Mouse (Mus musculus) Patski (cell line): ENCODE measurements around the gene Pnmt. TPM values are rescaled to one million over a fixed set of nuclear protein-coding genes. Genes with fewer than 3 reads are reported as not detected.

Experiments used
- ATAC-seq: fragments of 100-300 bp; one replicate; pipeline ENCODE4 v1.8.0; 2021
- CTCF ChIA-PET: fragments of 350-600 bp; sonication (Branson Sonifier 250); formaldehyde crosslinking; loops from one replicate; lab custom pipeline; 2022; ENCODE audit warnings: inconsistent platforms; lab: Charles Lee
- POLR2A ChIA-PET: fragments of 350-600 bp; sonication (Branson Sonifier 250); formaldehyde crosslinking; loops from one replicate; lab custom pipeline; 2022; ENCODE audit warnings: antibody characterized with exemption, inconsistent platforms; lab: Charles Lee
- DNase-seq: peaks from one replicate; pipeline ENCODE4 v3.0.0-alpha.2; 2011; ENCODE audit warnings: low read depth, low spot score
- H3K27me3 ChIP-seq: fragments of 371-371 bp; one replicate; pipeline ENCODE4 v1.5.1; 2021
- CTCF ChIP-seq: fragments of 100-300 bp; IDR thresholded peaks from one replicate; pipeline ENCODE4 v1.5.1; 2021
- in situ Hi-C: fragments of 300-500 bp; cut with MboI; formaldehyde crosslinking; loops from 3 replicates; pipeline ENCODE4 v1.11.1; 2018; ENCODE audit warnings: low pct_unique_long_range_greater_than_20kb, mixed read lengths
- polyA plus RNA-seq: library from polyadenylated mRNA; unstranded; gene quantifications from one replicate; pipeline ENCODE4 v1.2.3, GENCODE M21; 2021

Pnmt gene
- polyA plus RNA-seq, 1 experiment from 2014 or later: not detected

DNA sequence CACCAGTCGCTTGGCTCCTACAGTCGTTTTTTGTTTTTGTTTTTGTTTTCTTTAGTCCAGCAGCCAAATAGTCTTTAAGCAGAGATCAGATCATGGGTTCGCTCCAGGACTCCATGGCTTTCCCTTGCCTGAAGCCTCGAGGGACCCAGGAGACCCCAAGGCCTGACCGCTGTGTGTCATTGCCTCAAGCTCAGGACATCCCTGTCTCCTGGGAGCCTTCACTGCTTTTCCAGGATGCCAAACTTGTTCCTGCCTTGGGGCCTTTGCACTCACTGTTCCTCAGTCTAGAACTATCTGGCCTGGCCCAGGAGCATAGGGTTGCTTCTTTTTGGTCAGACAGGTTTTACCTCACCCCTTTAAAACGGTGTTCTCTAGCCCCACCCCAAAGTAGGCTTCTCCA lies 20.4 kb downstream of the Pnmt start:
- in situ Hi-C loops: no loop called here
- ChIA-PET POLR2A (no interaction called here), CTCF (interaction anchor here (1.0 kb wide), 1 partner anchor 32 kb away, joined by 3 read pairs; the partner anchor contains the start of gene Mien1)
- TF ChIP-seq CTCF: no peak
- ATAC-seq (no peak), DNase-seq (no peak)
- H3K27me3 ChIP-seq: no peaks in the 10 kb centered on the region

DNA sequence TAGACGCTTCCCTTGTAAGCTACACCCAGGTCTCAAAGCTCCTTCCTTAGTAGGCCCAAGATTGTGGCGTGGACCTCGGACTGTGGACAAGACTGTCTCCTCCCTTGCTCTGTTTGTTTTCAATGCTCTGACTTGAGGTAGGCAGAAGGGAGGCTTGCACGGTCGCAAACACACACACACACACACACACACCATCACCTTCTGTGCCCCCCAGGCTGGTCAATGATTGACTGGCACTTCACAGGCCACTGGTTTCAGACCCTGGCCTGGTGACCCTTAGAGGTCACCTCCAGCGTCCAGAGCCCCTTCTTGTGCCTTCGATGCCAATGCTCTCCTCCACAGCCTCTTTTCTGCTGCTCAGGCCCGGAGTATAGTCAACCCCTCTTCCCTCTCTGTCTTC lies 22.6 kb downstream of the Pnmt start:
- no peak for TF ChIP-seq CTCF
- in situ Hi-C loops: no loop called here
- ATAC-seq: no peak
- ChIA-PET POLR2A (no interaction called here), CTCF (no interaction called here)
- no peak for DNase-seq
- H3K27me3 ChIP-seq: no peaks in the 10 kb centered on the region

DNA sequence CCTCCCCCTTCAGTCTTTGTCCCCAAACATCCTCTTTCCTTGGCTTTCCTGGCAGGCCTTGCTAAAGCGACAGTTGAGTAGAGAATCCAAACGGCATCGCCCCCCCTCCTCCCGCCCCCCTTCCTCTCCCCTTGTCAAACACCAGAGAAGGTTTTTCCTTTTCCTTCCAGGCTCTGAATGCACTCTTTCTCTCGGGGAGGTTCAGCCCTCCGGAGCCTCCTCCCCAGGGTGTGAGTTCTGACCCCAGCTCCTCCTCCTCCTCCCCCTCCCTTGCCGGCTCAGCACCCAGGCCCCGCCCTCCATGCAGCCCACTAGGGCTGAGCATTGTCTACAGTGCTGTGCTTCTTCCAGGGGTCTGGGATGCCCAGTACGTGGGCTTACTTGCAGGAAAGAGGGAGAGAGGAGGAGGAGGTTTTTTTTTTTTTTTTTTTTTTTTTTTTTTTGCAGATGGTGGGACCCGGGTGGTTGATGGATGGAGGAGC lies 23.1 kb downstream of the Pnmt start:
- POLR2A ChIA-PET: no interaction called here
- no peak for ATAC-seq
- in situ Hi-C loops: no loop called here
- CTCF ChIA-PET: no interaction called here
- no peak for DNase-seq
- TF ChIP-seq CTCF: no peak
- no peaks in the 10 kb centered on the region for H3K27me3 ChIP-seq

DNA sequence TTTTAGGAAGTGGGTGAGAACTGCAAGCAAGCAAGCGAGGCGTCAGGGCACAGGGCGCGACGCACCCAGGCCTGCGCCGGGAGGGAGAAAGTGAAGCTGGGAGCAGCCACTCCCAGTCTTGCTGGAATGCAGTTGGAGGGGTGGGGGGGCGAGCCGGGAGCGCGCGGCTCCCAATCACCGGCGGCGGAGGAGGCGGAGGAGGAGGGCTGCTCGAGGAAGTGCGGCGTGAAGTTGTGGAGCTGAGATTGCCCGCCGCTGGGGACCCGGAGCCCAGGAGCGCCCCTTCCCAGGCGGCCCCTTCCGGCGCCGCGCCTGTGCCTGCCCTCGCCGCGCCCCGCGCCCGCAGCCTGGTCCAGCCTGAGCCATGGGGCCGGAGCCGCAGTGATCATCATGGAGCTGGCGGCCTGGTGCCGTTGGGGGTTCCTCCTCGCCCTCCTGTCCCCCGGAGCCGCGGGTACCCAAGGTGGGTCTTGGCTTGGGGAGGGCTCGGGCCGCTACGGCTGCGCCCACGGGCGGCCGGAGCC lies 26.1 kb downstream of the Pnmt start, which contains the start of gene Erbb2:
Erbb2 (plus strand) TSS at position 198 of the 524 bp plus-strand sequence.
- ChIA-PET CTCF (interaction anchor here (0.8 to 1.7 kb wide), 3 partner anchors 27 to 70 kb away, joined by 3 to 6 read pairs (median 4); partner anchors contain the start of gene Mien1), POLR2A (interaction anchor here (0.6 to 3.3 kb wide), 8 partner anchors 8 to 184 kb away, joined by 3 to 17 read pairs (median 4); partner anchors contain the start of genes Mien1 and Pgap3)
- in situ Hi-C loops: no loop called here
- H3K27me3 ChIP-seq: no peaks in the 10 kb centered on the region
- DNase-seq (no peak), ATAC-seq (peak; percentile 71)
- TF ChIP-seq CTCF: no peak

DNA sequence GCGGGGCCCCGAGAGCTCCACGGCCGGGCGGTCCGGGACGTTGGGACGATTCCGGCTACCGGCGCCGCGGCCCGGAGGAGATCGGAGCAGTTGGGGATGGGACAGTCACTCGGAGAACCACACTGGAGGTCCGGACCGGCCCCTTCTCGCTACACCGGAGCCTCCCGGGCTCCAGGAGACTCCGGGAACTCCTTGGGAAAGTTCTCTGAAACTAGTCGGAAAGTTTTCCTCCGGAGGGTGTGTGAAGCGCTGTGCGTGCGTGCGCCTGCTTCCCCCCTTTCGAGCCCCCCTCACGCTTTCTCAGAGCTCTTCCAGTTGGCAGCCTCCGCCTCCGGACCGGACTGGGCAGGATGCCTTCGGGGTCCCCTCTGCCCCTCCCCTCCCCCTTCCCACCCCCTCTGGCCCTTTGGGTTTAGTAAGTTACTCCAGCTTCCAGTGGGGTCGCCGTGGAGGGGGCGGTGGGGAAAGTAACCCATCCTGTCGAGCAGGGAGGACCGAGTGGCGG lies 26.6 kb downstream of the Pnmt start:
- no peaks in the 10 kb centered on the region for H3K27me3 ChIP-seq
- POLR2A ChIA-PET: interaction anchor here (0.6 to 3.3 kb wide), 8 partner anchors 8 to 185 kb away, joined by 3 to 17 read pairs (median 4); partner anchors contain the start of genes Mien1 and Pgap3
- in situ Hi-C loops: no loop called here
- no peak for DNase-seq
- ATAC-seq: peak; percentile 13
- CTCF ChIA-PET: interaction anchor here (0.8 to 1.7 kb wide), 4 partner anchors 17 to 70 kb away, joined by 3 to 6 read pairs (median 4); partner anchors contain the start of gene Mien1
- no peak for TF ChIP-seq CTCF

DNA sequence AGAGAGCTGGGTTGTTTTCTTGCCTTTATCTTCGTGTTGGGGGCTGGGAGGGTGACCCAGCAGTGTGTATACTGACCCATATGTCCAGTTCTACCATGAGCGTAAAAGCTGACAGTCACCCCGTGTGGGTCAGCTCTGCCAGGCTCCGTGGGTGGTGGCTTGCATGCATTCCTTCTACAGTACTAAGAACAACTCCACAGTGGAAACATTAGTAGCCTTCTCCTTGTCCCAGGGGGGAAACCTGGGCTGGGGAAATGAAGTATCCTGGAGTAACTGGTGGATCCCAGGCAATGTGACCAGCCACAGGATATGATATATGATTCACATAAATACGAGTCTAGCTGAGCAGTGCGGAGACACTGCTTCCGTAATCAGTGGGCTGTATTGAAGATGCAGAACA lies 27.5 kb downstream of the Pnmt start:
- in situ Hi-C loops: no loop called here
- H3K27me3 ChIP-seq: no peaks in the 10 kb centered on the region
- ChIA-PET CTCF (interaction anchor here (0.8 to 1.7 kb wide), 2 partner anchors 16 to 25 kb away, joined by 3 to 4 read pairs; partner anchors contain the start of gene Mien1), POLR2A (interaction anchor here (0.6 to 3.3 kb wide), 5 partner anchors 14 to 154 kb away, joined by 3 to 17 read pairs (median 4); partner anchors contain the start of genes Mien1 and Pgap3)
- no peak for DNase-seq
- ATAC-seq: no peak
- TF ChIP-seq CTCF: no peak

DNA sequence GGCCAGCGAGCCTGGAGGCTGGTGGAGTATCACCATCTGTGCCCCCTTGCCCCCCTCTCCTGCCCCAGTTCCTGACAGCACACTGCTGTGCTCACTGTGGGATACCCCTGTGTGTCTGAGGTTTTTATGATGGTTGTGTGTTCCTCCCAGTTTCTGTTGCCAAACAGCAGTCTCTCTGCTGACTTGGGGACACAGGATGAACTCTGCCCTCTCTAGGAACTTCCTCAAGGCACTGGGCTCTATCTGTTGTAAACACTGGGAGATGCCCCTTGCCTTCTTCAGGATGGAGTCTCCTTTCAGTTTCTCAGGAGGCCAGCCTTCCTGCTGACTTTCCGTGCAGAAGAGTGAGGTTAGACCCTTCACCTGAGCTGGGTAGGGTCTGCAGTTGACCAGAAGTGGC lies 27.9 kb downstream of the Pnmt start:
- CTCF ChIA-PET: no interaction called here
- no peak for DNase-seq
- in situ Hi-C loops: no loop called here
- no peak for TF ChIP-seq CTCF
- no peaks in the 10 kb centered on the region for H3K27me3 ChIP-seq
- POLR2A ChIA-PET: interaction anchor here (0.6 to 3.3 kb wide), 4 partner anchors 14 to 155 kb away, joined by 3 to 17 read pairs (median 4); partner anchors contain the start of gene Pgap3
- no peak for ATAC-seq

DNA sequence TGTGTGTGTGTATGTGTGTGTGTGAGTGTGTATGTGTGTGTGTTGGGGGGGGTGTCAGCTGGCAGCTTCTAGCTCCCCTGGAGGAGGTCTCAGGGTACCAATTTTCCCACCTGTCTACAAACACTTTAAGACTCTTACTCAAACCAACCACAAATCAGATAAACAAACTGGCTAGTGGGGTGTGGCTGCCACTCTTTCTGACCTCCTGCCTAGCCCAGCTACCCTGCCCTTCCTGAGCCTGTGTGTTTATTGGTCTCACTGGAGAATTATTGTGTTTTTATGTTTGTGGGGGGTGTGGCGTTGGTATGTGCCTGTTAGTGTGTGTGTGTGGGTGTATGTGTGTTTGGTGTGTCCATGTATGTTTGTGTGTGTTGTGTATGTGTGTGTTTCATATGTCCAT lies 30.8 kb downstream of the Pnmt start:
- ATAC-seq (no peak), DNase-seq (no peak)
- POLR2A ChIA-PET: no interaction called here
- no peak for TF ChIP-seq CTCF
- CTCF ChIA-PET: interaction anchor here (1.5 kb wide), 1 partner anchor 21 kb away, joined by 6 read pairs; the partner anchor contains the start of gene Mien1
- no peaks in the 10 kb centered on the region for H3K27me3 ChIP-seq
- in situ Hi-C loops: no loop called here

DNA sequence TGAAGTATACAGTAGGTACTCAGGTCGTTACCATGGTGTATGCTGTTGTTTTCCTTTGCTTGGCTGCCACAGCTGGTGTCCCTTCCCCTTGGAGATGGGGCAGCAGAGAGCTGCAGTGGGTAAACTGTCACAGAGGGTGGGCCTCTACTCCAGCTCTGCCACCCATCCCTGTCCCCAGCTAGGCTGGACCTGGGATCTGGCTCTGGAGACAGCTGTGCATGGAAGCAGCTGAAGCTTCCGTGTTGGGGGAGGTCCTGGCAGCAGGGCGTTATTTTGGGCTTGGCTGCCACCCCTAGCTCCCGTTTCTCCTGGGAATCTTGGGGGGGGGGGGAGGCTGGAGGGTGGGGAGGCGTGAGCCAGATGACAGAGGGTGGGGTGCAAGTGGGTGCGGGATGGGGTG lies 32.0 kb downstream of the Pnmt start:
- TF ChIP-seq CTCF: no peak
- ChIA-PET POLR2A (no interaction called here), CTCF (interaction anchor here (1.3 to 2.8 kb wide), 2 partner anchors 20 to 76 kb away, joined by 5 to 8 read pairs; partner anchors contain the start of gene Mien1)
- DNase-seq (no peak), ATAC-seq (no peak)
- no peaks in the 10 kb centered on the region for H3K27me3 ChIP-seq
- in situ Hi-C loops: no loop called here

DNA sequence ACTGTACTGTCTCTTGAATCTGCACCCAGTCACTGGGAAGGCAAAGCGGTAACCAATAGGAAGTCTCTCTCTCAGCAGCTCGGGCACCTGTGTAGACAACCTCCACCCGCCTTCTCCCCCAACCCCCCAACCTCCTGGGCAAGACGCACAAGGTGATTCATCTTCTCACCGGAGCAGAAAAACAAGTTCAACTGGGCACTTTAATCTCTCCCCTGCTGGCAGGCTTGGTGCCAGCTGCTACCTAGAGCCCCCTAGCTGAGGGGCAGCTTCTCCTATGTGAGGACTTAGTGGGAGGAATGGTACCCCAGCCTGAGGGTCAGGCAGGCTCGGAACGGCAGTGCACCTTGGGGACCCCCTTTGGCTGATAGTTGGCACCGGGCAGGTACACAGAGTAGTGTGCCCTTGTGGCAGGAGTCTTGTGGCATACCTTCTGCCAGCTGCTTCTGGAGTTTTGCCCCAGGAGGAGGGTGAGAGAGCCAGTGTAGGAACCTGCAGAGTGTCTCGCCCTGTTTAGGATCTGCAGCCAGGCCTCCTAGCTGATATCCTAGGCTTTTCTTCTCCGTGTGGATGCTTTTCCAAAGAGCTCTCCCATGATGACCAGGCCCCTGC lies 32.8 kb downstream of the Pnmt start:
- ChIA-PET CTCF (interaction anchor here (1.3 to 2.8 kb wide), 2 partner anchors 20 to 76 kb away, joined by 5 to 8 read pairs; partner anchors contain the start of gene Mien1), POLR2A (no interaction called here)
- ATAC-seq: no peak
- in situ Hi-C loops: no loop called here
- no peak for DNase-seq
- TF ChIP-seq CTCF: no peak
- H3K27me3 ChIP-seq: no peaks in the 10 kb centered on the region
